Mouse (Mus musculus) stomach, embryonic 16.5 days (tissue): ENCODE measurements at regions not wholly inside any gene's neighbourhood (a gene's known extent, or its start where the extent isn't known, plus 50 kb on each side); places are given as distances from the start of the nearest gene placed in this dataset.

ENCODE experiments used
- ATAC-seq: fragments of 200-750 bp; cut with Nextera tagmentation; 2 replicates; pipeline ENCODE4 v1.8.0; 2017; ENCODE audit warnings: moderate number of reproducible peaks, moderate TSS enrichment; ENCODE audit not compliant: insufficient read depth, low FRiP score
- H3K27ac ChIP-seq: fragments of 300-500 bp; sonication (generic); 2 replicates; pipeline ENCODE4 v1.5.1; 2014; ENCODE audit warnings: low read length
- H3K27me3 ChIP-seq: fragments of 300-500 bp; sonication (generic); 2 replicates; pipeline ENCODE4 v1.6.1; 2014; ENCODE audit warnings: low read length, control low read depth, mixed read lengths; ENCODE audit not compliant: control insufficient read depth, insufficient read depth
- H3K36me3 ChIP-seq: fragments of 300-500 bp; sonication (generic); 2 replicates; pipeline ENCODE4 v1.6.1; 2014; ENCODE audit warnings: low read length; ENCODE audit not compliant: control insufficient read depth, insufficient read depth
- H3K4me1 ChIP-seq: fragments of 300-500 bp; sonication (generic); 2 replicates; pipeline ENCODE4 v1.6.1; 2014; ENCODE audit warnings: low read length, control low read depth, mixed read lengths; ENCODE audit not compliant: control insufficient read depth, insufficient read depth
- H3K4me2 ChIP-seq: fragments of 300-500 bp; sonication (generic); 2 replicates; pipeline ENCODE4 v1.6.1; 2014; ENCODE audit warnings: low read depth, low read length, mixed read lengths
- H3K4me3 ChIP-seq: fragments of 300-500 bp; sonication (generic); replicated peaks from 2 replicates; pipeline ENCODE4 v1.5.1; 2014; ENCODE audit warnings: mild to moderate bottlenecking, low read length
- H3K9ac ChIP-seq: fragments of 300-500 bp; sonication (generic); 2 replicates; pipeline ENCODE4 v1.6.1; 2014; ENCODE audit warnings: low read length
- H3K9me3 ChIP-seq: fragments of 300-500 bp; sonication (generic); replicated peaks from 2 replicates; pipeline ENCODE4 v1.6.1; 2016; ENCODE audit warnings: low read length, control low read depth; ENCODE audit not compliant: control insufficient read depth
- WGBS: fragments of 180-500 bp; shearing (Covaris S2); extraction: QIAGEN DNeasy Blood & Tissue Kit; methylation state at CpG from one replicate; pipeline ENCODE4 v1.1.7; 2014; 5-methylcytosine and 5-hydroxymethylcytosine counted together

DNA sequence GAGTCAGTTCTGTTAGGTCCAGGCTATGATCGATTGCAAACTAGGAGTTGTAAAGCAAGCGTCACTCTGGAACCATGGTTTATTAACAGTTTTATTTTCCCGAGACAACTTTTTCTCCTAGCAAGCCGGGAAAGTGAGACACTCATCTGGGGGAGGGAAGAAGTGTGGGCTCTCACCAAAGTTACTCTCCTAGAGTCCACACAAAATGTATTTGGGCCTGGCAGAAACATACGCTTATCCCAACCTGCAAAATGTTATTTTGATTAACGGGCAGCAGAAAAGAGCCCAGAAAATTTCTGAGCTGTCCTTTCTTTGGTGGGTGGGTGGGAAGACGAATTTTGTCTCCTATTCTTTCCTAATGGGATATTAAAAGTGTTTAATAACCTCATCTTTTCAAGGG, 218.4 kb upstream of the Pkn2 start:
- Histone ChIP-seq H3K4me3 (peak overlapping the region; percentile 52; the same call in 1 of the 2 replicates), H3K27me3 (no peaks in the 10 kb centered on the region), H3K4me2 (peak overlapping the region; percentile 98), H3K36me3 (no peaks in the 10 kb centered on the region), H3K27ac (no peak overlapping the region; the same call in 1 of the 2 replicates), H3K4me1 (peaks cover 6% of the 10 kb centered on the region; the same call in 1 of the 2 replicates), H3K9me3 (no peaks in the 10 kb centered on the region), H3K9ac (no peak overlapping the region)
- WGBS: 53% methylated on average over 7 of the region's 7 CpGs
- no peak for ATAC-seq

DNA sequence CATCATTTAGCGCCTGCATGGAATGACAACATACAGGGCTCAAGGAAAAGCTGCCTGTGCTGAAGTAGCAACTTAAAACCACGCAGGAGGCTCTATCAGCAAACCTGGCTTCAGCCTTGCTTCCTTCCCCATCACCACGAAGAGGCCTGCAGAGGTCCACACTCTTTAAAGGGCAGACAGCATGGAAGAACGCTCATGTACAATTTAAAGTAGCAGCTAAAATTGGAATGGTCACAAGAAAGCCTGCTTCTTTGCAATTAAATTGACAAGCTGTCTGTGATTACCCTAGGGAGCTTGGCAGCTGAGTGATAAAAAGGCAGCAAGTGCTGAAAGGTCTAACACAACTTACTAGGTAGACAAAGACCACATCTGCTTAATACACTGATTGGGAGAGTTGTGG, 210.4 kb upstream of the Pkn2 start:
- H3K27ac ChIP-seq: no peak overlapping the region; the same call in 1 of the 2 replicates
- no peak for ATAC-seq
- no peaks in the 10 kb centered on the region for H3K36me3 ChIP-seq
- no peak overlapping the region for H3K4me3 ChIP-seq
- peaks cover 11% of the 10 kb centered on the region for H3K4me1 ChIP-seq
- H3K27me3 ChIP-seq: no peaks in the 10 kb centered on the region
- H3K4me2 ChIP-seq: no peak overlapping the region
- WGBS: 50% methylated on average over 4 of the region's 4 CpGs
- H3K9ac ChIP-seq: no peak overlapping the region
- no peaks in the 10 kb centered on the region for H3K9me3 ChIP-seq

DNA sequence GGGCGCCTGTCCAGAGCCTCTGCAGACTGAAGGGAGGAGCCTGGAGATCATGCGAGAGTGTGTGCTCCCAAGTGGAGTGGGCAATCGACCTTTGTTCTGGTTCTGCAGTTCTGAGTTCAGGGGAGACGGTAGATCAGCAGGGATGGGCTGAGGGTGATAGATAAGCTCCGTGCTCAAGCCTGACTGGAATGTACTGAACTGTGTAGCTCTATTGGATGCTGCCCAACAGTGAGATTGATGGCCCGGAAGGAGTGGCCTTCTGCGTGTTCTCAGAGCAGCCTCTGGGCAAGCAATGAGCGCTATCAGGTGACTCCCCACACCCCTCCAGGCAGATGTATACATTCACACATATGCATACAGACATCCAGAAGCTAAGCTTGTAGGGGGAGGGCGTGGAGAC, 209.1 kb upstream of the Pkn2 start:
- H3K4me1 ChIP-seq: peaks cover 11% of the 10 kb centered on the region

DNA sequence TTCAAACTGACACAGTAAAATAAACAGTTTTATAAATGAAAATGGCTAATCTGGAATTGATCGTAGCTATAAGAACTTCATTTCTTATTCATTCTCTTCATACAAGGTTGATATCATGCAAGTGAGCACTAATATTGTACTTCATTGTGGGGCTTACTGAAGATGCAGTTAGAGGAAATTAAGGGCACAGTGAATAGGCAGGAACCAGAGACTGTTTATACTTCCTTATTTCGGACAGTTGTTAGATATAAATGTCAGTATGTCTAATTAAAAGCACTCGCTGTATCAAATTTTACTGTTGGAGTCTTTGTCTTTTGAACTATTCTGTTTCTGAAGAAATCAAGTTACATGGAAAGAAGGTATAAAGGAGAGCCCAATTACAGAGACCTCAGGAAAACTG, 208.5 kb upstream of the Pkn2 start:
- Histone ChIP-seq H3K9me3 (no peaks in the 10 kb centered on the region), H3K36me3 (no peaks in the 10 kb centered on the region), H3K4me2 (no peak overlapping the region), H3K4me1 (peaks cover 11% of the 10 kb centered on the region), H3K4me3 (no peak overlapping the region), H3K27ac (no peak overlapping the region), H3K27me3 (no peaks in the 10 kb centered on the region), H3K9ac (no peak overlapping the region)
- no peak for ATAC-seq
- 58% methylated on average over 3 of the region's 3 CpGs for WGBS

More for the DNA sequence above, 209.1 kb upstream of the Pkn2 start:
- Histone ChIP-seq H3K4me3 (no peak overlapping the region), H3K27me3 (no peaks in the 10 kb centered on the region), H3K9ac (0 out of 2 replicates have a peak overlapping the region, but pooled peaks have one; percentile 21), H3K27ac (peak overlapping the region; percentile 49; the same call in 1 of the 2 replicates), H3K4me2 (peak overlapping the region; percentile 40), H3K9me3 (no peaks in the 10 kb centered on the region), H3K36me3 (no peaks in the 10 kb centered on the region)
- peak; percentile 94 for ATAC-seq
- 19% methylated on average over 9 of the region's 9 CpGs for WGBS

DNA sequence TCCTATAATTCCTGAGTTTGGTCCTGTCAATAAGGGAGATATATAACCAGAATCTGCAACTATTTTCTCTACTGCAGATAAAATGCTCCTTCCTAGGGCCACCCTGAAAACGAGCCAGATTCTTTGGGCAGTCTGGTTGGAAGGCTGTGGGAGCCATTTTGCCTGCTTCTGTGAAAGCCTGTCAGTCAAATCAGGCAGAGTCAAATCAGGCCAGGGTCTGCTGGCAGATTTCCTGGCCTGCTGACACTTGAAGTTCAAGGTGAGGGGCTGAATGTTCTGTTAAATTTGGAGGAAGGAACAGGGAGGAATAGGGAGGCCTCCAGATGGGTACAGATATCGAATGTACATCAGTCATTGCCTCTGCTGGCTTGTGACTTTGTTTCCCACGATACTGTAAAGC, 206.0 kb upstream of the Pkn2 start:
- no peaks in the 10 kb centered on the region for H3K36me3 ChIP-seq
- WGBS: 73% methylated on average over 3 of the region's 3 CpGs
- no peaks in the 10 kb centered on the region for H3K27me3 ChIP-seq
- H3K9me3 ChIP-seq: no peaks in the 10 kb centered on the region
- H3K27ac ChIP-seq: no peak overlapping the region
- no peak overlapping the region for H3K9ac ChIP-seq
- no peak overlapping the region for H3K4me3 ChIP-seq
- no peak overlapping the region for H3K4me2 ChIP-seq
- ATAC-seq: no peak
- peaks cover 11% of the 10 kb centered on the region for H3K4me1 ChIP-seq

DNA sequence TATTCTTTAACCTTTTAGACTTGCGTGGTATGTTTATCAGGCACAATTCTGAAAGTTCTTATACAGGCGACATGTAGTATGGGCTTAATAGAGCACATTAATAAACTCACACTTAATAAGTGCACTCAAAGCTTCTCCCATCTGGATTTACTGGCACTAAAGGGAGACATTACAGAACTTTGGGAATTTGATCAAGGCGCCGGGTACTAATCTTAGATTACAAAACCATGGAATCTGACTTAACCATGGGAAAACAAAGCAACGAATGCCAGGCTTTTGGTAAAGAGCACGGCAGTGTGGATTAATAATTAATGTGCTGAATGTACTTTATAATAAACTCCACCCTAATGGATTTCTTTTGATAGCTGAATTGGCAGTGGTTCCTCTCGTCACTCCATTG, 196.5 kb upstream of the Pkn2 start:
- WGBS: 65% methylated on average over 7 of the region's 7 CpGs
- H3K4me2 ChIP-seq: no peak overlapping the region
- H3K9ac ChIP-seq: no peak overlapping the region
- no peaks in the 10 kb centered on the region for H3K4me1 ChIP-seq
- no peaks in the 10 kb centered on the region for H3K9me3 ChIP-seq
- ATAC-seq: no peak
- H3K27me3 ChIP-seq: no peaks in the 10 kb centered on the region
- no peak overlapping the region for H3K4me3 ChIP-seq
- H3K36me3 ChIP-seq: no peaks in the 10 kb centered on the region
- no peak overlapping the region for H3K27ac ChIP-seq

DNA sequence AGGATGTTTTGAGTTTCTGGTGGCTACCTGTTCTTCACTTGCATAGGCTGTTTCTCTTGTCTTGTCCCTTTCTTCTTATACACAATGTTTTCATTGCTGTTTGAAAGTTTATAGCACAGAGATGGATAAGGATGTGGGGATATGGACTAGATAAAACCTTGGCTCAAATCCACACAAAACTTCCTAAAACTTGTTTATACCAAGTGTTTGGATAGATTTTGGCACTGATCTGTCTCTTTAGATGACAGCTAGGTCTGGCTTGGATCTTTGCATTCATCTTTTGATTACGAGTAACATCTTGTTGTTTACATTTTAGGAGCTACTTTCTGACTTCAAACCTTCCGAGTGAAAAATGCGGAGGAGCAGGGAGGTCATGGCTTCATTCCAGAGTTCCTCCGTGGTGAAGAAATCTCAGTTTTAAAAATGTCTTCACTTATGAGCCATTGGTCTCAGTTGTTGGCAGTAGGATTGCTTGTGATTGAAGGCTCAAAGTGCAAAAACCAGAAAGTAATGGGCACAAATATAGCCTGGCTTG, 190.1 kb upstream of the Pkn2 start:
- no peaks in the 10 kb centered on the region for H3K9me3 ChIP-seq
- H3K27me3 ChIP-seq: no peaks in the 10 kb centered on the region
- no peak for ATAC-seq
- peaks cover 4% of the 10 kb centered on the region; the same call in 1 of the 2 replicates for H3K4me1 ChIP-seq
- H3K9ac ChIP-seq: no peak overlapping the region
- no peak overlapping the region for H3K27ac ChIP-seq
- no peaks in the 10 kb centered on the region for H3K36me3 ChIP-seq
- H3K4me2 ChIP-seq: no peak overlapping the region
- 36% methylated on average over 4 of the region's 4 CpGs for WGBS
- no peak overlapping the region for H3K4me3 ChIP-seq

DNA sequence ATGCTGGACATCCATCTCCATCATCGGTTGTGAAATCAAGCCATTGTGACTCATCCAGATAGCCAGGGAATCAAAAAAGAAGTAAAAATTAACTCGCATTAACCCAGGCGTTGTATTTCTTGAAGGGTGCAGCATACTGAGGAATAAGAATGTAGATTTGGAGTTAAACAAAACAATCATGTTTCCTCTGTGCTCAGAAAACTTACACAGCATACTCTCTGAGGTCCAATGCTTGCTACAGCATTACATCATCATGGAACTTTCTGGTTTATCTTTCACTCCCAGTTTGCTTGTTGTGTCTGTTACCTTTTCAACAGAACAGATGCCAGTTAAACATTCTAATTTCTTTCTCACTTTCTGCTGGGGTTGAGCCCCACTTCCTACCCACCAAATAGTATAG, 173.1 kb upstream of the Pkn2 start:
- H3K27me3 ChIP-seq: no peaks in the 10 kb centered on the region
- H3K9ac ChIP-seq: no peak overlapping the region
- no peak overlapping the region for H3K27ac ChIP-seq
- H3K4me3 ChIP-seq: no peak overlapping the region
- no peaks in the 10 kb centered on the region for H3K4me1 ChIP-seq
- WGBS: 88% methylated on average over 3 of the region's 3 CpGs
- H3K9me3 ChIP-seq: no peaks in the 10 kb centered on the region
- H3K4me2 ChIP-seq: no peak overlapping the region
- ATAC-seq: no peak
- H3K36me3 ChIP-seq: no peaks in the 10 kb centered on the region

DNA sequence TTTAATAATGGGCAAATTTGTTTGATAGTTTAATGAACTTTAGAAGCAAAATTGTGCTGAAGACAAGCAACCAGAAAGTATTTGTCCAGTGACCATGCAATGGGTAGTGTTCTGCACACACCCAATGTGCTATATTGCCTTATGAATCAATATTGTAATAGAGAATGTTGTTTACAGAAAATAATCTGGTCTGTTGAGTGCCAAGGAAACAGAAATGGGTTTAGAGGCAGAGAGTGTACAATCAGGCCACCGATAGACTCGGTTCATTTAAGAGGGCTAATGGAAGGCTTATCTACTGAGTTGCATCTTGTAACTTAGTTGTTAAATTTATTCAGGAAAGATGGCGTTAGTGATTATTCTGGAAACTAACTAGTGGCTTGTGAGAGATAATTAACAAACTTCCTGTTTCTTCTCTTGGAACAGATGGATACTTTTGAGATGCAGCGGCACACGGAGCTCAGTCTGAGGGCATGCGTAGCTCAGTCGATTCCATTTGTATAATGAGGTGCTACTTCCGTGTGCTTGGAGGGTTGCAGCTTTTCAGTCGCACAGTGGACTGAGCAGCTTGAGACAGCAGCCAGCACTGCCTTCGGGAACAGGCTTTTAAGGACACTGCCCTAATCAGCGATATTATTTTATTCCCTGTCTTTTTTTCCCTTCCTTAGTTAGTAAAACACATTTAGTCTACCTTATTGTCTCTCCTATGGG, 171.6 kb upstream of the Pkn2 start:
- 82% methylated on average over 11 of the region's 11 CpGs for WGBS
- no peak overlapping the region for H3K4me2 ChIP-seq
- no peaks in the 10 kb centered on the region for H3K27me3 ChIP-seq
- no peak for ATAC-seq
- no peak overlapping the region for H3K9ac ChIP-seq
- H3K9me3 ChIP-seq: no peaks in the 10 kb centered on the region
- no peaks in the 10 kb centered on the region for H3K4me1 ChIP-seq
- H3K4me3 ChIP-seq: no peak overlapping the region
- no peak overlapping the region for H3K27ac ChIP-seq
- no peaks in the 10 kb centered on the region for H3K36me3 ChIP-seq
